Mouse (Mus musculus) embryo, embryonic 9.5 days (tissue): ENCODE data around the gene Mlxipl.

Experiments
- DNase-seq: peaks from one replicate; pipeline ENCODE4 v3.0.0-alpha.2; 2017; ENCODE audit errors: extremely low spot score

Mlxipl gene

DNA sequence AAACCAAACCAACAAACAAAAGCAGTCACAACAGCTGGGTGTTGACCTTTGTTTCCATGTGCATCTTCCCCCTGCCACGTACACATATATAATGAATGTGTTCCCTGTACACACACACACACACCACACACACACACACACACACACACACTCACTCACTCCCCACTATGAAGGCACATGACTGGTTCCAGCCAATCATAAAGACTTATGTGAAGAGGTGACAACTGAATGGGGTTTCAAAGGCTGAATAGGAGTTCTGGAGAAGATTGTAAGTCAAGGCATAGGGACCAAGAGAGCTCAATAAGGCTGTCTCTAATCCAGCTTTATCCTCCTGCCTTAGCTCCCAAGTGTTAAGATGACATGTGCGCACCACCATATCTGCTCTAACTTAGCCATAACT, 10.1 kb upstream of the Mlxipl start:
- DNase-seq = no peak

DNA sequence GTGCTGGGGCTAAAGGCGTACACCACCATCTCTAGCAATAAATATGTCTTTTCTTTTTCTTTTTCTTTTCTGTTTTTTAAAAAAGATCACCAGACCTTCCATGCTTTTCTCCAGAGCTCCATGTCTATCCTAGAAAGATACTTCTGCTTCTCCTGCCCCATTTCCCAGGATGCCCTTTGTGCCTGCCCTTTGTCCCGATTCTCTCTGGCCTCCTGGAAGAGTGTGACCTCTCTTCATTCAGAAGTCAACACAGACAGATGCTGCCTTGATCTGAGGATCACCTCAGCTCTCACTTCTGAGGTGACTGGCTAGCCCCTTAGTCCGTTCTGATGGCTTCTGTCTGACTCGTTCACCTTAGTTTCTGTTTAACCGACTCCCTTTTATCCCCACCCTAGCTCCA, 9.2 kb upstream of the Mlxipl start:
- no peak for DNase-seq

DNA sequence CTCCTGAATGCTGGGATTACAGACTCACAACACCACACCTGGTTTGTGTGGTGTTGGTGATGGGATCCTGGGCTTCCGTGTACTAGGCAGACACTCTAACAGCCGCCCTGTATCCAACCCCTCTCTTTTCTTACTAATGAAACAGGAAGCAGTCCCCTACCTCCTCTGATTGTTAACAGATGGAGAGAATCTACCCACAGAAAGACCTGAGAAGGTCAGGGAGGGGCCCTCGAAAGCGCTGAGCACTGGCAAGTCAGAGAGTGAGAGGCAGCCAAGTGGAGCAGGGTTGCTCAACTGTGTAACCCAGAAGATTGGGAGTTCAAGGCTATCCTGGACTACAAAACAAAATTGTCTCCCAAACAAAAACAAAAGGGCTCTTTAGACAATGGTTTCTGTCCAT, 2.8 kb upstream of the Mlxipl start:
- no peak for DNase-seq

DNA sequence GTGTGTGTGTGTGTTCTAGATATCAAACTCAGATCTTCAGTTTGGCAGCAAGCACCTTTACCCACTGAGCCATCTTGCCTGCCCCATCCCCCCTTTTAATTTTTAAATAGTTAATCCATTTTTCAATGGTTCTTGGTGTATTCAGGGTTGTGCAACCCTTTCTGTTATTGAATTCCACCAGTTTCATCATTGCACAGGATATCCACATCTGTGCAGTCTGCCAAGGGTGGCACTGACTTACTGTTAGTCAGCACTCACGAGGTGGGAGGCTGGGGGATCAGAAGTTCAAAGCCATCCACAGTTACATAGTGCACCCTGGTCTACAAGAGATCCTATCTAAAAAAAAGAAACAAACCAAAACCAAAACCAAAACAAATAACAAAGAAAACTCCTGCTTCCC, 11.3 kb downstream of the Mlxipl start:
- DNase-seq = no peak

DNA sequence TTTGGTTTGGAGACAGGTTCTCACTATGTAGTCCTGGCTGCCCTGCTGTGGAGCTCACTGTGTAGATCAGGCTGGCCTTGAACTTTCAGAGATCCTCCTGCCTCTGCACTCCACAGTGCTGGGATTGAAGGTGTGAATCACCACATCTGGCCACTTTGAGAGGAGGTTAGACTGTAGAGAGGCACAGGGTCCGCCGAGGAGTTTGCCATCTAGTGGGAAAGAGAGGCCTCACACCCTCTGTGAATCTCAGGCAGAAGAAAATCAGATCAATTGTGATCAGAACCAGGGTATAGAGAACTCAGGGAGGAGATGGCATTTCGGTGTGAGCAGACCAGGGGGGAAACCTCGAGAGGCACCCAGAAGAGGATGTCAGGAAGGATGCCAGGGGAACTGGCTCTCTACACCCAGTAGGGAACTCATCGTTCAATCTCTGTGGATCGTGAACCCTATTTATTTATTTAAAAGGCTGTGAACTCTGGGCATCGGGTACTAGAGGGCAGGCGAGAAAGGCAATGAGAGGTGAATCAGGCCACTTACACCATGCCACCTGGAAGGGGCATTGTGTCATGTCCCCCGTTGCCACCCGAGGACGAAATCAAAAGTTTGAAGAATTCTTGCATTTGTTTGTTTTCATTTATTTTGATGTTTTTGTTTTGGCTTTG, 14.4 kb downstream of the Mlxipl start:
- no peak for DNase-seq

DNA sequence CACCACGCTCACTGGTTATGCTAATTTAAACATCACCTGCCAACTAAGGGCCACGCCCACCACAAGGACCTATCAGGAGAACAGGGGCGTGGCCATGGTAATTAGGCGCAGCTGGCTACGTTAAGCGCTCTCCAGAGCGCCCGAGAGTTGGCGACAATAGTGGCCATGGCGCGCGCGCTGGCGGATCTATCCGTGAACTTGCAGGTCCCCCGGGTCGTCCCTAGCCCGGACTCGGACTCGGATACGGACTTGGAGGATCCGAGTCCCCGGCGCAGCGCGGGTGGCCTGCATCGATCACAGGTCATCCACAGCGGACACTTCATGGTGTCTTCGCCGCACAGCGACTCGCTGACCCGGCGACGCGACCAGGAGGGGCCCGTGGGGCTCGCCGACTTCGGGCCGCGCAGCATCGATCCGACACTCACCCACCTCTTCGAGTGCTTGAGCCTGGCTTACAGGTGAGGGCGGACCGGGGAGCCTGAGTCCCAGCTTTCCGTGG, 17.1 kb downstream of the Mlxipl start:
- DNase-seq = peak; percentile 79

DNA sequence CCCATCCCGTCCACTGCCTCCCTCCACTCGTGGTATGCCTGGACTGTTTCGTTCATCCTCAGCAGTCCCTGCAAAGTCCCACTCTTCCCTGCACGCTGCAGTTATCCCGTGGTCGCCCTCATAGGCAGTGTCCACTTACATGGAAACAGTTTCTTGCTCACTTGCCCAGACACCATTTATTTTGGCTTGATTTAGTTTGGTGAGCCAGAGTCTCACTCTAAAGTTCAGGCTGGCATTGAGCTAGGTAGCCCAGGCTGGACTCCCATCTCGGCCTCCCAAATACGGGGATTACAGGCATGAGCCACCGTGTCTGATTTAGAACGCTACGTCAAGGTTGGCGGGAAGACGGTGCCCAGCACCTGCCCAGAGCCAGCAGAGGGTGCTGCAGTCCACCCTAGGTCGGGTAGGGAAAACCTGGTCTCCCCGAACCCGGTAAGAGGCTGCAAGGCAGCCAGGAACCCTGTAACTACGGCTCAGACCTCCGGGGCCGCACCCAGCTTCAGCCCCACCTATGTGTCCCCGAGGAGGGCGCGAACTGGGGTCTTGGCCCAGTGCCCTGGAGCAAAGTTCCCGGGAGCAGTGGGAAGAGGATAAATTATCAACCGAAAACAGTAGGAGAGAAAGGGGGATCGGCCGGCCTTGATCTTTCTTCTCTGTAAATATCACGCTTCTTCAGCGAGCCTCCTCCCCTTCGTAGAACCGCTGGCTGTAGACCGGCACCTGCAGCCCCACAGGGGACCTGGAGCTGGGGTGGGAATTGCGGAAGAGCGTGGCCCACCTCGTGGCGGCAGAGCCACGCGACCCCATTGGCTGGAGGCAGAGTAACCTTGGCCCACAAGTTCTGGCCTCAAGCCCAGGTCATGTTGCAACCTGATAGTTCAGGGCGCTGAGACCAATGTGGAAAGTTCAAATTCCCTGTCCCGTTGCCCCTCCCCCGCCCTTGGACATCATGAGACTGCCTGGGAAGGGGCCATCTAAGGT, 18.1 kb downstream of the Mlxipl start:
- peak; percentile 52 for DNase-seq

DNA sequence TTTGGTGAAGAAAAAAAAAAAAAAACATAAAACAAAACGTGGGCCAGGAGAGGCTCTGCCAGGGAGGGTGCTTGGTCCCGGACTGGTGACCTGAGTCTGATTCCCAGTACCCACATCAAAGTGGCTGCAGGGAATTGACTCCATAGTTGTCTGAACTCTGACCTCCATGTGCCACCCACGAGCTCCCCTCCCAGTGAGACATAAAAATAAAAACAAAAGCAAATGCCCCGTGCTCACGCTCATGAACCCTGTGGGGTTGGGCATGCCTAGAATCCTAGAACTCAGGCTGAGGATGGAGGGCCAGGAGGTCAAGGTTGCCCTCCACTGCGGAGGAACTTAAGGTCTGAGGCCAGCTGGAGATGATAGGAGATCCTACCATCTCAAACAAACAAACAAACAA, 19.3 kb downstream of the Mlxipl start:
- no peak for DNase-seq

DNA sequence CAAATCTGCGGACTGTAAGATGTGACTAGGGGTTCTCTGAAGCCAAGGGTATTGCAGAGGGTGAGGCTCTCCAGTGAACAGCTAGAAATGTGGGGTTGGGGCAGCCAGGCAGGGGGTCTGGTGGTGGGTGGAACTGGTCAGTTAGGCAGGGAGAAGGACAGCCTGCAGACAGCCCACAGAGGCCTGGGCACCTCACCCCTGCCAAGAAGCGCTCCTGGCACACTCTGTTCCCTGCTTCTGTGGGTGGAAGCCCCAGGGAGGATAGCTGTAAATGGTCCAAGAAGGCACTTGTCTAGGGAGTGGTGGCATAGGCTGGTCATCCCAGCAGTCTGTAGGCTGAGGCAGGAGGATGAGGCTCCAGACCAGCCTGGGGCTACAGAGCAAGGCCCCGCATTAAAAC, 19.7 kb downstream of the Mlxipl start:
- DNase-seq = no peak

DNA sequence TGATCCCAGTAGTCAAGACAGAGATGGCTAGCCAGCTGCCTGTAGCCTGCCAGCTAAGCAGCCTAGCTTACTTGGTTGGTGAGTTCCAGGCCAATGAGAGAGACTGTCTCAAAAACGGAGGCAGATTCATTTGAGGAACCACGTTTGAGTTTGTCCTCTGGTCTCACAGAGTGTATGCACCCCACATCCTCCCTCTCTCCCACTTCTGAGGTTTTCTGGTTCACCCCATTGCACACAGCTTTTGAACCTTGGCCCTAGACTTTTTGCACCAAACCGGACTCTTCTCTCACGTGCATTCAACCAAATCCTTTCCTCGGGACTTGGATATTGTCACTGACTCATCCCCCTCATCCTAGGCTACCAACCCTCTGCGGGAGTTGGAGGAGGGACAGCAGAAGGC, 20.3 kb downstream of the Mlxipl start:
- no peak for DNase-seq

DNA sequence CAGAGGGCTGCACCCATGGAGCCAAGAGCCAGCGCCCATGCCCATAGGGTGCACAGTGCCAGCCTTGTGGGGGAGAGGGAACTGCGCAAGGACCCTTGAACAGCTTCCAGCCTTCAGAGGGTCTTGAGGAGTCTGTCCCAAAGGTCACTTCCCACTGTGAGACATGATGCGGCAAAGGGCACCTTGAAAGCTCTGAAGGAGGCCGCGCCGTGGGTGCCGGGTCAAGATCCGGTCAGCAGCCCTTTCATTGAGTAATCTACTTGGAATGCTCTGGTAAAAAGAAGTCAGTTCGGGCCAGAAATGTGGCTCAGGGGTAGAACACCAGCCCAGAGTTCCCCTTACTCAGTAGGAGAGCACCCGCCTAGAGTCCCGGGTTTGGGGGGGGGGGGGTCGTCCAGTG, 24.1 kb downstream of the Mlxipl start:
- no peak for DNase-seq

DNA sequence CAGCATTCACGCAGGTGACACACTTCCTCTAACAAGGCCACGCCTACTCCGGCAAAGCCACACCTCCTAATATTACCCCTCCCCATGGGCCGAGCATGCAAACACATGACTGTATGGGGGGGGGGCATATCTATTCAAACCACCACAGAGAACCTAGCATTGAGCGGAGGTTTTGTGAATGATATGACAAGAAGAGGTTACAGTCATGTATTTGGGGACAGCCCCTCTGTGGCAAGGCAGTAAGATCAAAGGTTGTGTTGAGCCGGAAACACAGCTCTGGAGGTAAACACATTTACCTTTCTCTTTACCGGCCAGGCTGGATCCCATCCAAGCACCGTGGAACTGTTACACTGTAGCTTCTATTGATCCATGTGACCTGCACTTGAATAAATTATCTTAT, 25.6 kb downstream of the Mlxipl start:
- no peak for DNase-seq

DNA sequence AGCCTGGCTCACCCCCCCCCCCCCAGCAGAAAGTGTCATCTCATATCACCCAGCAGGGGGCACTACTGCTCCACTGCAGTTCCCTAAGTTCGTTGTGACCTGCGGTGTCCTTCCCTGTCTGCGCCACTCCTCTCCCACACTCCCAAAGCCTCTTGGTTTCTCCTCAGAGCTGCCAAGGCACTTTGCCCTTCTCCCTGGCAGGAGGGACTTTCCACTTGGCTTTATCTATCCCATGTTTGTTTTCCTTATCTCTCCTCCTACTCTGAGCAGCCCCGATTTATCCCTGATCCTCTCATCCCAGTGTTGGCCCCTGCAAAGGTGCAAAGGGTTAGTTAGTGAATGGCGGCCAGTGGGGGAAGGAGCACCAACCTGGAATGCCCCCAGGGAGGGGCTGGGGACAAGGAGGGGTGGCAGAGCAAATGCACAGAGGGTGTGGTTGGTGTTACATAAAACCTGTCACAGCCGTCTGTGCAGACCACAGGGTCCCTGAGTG, 28.9 kb downstream of the Mlxipl start:
- DNase-seq = peak; percentile 62

DNA sequence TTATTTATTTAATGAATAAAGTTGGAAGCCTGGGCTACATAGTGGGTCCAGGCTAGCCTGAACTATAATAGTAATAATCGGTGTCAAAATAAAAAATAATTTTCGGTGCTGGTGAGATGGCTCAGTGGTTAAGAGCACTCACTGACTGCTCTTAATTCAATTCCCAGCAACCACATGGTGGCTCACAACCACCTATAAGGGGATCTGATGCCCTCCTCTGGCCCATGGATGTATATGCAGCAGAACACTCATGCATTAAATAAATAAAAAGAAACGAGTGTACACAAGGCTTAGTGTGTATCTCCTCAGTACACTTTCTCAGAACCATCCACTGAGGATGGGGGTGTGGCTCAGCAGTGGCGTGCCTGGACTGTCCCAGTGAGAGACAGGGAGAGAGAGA, 31.1 kb downstream of the Mlxipl start:
- no peak for DNase-seq

DNA sequence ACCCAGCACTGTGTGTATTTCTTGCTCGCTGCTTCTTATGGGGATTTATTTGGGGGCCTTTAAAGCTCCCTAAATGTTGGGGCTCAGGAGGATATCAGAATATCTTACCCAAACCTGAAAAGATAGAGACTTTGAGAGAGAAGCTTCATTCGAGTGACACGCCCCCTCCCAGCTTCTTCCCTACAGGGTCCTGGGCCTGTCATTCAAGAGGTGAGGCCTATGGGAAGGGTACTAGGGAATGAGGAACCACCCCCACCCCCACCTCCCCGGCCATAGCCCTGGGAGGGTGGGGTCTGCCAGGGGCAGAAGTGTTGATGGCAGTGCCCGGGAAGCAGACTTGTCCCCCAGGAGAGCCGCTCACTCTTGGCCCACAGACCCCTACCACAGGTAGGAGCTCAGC, 36.4 kb downstream of the Mlxipl start:
- no peak for DNase-seq

DNA sequence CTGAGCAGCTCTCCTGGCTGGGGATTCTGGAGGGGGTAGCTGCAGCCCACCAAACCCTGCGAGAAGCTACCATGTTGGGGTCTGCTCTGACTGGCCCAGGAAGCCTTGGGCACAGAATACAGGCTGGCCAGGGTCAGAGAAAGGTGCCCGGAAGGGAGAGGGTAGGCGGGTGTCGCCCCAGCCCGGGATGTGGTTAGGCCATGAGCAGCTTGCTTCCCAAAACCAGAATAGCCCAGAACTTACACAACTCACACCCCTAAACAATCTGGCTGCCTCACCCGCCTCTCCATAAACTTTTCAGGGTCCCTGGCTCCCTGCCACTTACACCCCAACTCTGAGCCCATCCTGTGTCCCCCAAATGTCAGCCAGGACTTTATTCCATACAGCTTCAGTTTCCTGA, 38.0 kb downstream of the Mlxipl start:
- DNase-seq = no peak

DNA sequence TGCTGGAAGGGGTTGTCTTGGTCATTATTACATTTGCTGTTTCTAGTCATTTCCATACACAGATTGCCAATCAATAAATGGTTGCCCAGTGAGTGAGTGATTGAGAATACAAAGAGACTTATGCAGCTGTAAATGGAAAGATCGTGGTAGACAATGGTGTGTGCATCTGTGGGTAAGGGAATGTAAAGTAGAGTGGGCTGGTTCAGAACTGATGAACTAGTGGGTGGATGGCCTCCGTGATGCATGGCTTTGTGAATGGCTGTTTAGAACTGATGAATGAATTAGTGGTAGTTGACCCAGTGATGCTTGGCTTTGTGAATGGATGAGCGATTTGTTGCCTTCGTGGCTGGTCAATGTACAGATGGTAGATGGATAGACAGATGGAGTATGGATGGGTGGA, 40.1 kb downstream of the Mlxipl start:
- no peak for DNase-seq

DNA sequence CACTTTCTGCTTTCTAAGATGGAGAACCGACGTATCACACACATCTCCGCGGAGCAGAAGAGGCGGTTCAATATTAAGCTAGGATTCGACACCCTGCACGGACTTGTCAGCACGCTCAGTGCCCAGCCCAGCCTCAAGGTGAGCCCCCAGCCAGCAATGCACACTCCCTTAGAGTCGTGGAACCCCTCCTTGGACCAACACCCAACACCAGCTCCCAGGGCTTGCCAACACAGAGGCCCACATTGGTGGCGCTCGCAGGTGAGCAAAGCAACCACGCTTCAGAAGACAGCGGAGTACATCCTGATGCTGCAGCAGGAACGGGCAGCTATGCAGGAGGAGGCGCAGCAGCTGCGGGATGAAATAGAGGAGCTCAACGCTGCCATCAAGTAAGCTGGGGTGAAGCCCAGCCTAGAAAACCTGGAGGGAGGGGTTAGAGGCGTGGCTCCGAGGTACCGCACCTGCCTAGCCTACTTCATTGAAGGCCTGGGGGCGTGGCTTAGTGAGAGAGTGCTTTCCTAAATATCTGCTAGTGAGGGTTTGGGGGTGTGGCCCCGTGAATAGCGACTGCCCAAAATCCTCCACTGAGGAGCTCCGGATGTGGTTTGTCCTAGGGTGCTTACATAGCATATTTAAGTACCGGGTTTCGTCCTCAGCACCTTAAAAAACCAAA, 44.2 kb downstream of the Mlxipl start:
- DNase-seq = peak; percentile 22

DNA sequence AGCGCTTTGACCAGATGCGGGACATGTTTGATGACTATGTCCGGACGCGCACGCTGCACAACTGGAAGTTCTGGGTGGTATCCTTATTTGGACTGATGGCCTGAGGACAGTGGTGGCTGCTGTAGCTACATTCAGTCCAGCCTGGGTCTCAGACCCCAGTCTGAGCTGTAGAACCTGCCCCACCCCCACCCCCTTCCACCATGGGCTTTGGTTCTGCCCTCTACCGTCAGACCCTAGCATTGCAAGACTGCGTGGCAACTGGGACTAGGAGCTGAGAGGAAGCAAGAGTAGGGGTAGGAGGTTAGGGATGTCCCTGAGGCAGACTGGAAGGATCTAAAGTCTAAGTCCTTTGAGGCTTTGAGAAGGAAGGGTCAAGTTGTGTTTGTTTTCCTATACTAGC, 44.8 kb downstream of the Mlxipl start:
- peak; percentile 40 for DNase-seq

DNA sequence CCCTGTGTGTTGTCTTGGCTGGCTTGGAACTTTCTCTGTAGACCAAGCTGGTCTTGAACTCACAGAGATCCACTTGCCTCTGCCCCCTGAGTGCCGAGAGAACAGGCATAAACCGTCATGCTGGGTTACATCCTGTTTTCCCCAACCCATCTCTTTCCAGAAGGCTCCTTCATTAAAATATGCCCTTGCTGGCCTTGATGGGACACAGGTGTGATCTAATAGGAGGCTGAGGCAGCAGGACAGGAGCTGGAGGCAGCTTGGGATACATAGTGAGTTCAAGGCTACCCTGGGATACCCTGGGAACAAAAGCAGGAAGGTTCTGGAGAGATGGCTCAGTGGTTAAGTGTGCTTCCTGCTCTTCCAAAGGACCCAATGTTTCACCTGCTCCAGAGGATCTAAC, 50.2 kb downstream of the Mlxipl start:
- DNase-seq = no peak

DNA sequence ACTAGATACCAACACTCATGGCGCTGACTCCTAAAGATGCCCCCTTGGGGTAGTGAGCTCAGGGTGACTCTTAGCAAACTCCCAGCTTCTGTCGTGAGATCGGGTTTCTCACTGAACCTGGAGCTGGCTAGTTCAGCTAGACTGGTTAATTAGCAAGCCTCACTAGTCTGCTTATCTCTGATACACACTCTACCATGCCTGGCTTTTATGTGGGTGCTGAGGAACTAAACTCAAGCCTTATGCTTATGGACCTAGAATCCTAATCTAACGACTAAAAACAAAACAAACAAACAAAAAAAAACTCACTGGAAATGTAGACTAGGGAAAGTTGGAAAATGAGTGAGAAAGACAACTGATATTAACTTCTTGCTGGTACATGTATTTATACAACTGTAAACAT, 54.8 kb downstream of the Mlxipl start:
- no peak for DNase-seq

DNA sequence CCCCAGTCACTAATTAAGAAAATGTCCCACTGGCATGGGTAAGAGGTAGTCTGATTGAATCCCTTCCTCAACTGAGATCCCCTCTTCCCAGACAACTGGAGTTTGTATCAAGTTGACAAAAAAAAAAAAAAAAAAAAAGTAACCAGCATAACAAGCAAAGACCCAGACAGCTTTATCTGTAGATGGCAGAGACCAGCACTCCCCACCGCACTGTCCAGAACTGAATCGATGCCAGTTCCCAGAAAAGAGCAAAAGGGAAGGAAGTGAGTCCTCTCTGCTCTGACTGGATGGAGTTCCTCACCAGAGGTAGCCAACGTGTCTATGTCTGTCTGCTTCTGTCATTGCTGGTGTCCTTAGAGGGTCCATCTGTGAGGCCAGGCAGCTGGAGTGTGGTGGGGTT, 55.8 kb downstream of the Mlxipl start:
- no peak for DNase-seq
